Mouse (Mus musculus) brain, embryonic 14.5 days (tissue): ENCODE data around the gene Rxfp3. TPM values are rescaled to one million over a fixed set of nuclear protein-coding genes. Genes with fewer than 3 reads are reported as not detected.
A peak's percentile ranks its signal among the peaks of the same experiment; 100 is the strongest.

Experiments
- DNase-seq: peaks from one replicate; pipeline ENCODE4 v3.0.0-alpha.2; 2011; ENCODE audit warnings: low read depth
- CTCF ChIP-seq: fragments of 200-500 bp; IDR thresholded peaks from 2 replicates; pipeline ENCODE4 v1.5.1; 2012; ENCODE audit warnings: inconsistent platforms, mild to moderate bottlenecking, moderate library complexity, borderline replicate concordance; ENCODE audit not compliant: insufficient read depth, insufficient read length; ENCODE audit errors: extremely low read depth
- POLR2A ChIP-seq: fragments of 200-500 bp; IDR thresholded peaks from 2 replicates; pipeline ENCODE4 v1.6.1; 2012; ENCODE audit warnings: mild to moderate bottlenecking, inconsistent platforms, borderline replicate concordance; ENCODE audit not compliant: poor library complexity, insufficient read depth, insufficient read length, severe bottlenecking; ENCODE audit errors: extremely low read depth
- polyA plus RNA-seq: library from polyadenylated mRNA; depleted of rRNA; stranded (reverse); fragments of >200 nt; gene quantifications from 2 replicates; pipeline ENCODE4 v1.2.3, GENCODE M21; 2012; rRNA removed

Gene Rxfp3
- polyA plus RNA-seq: 1.0 and 2.3 TPM in 2 replicates

- no peak for TF ChIP-seq POLR2A
- TF ChIP-seq CTCF: no peak
- DNase-seq: peak; percentile 21
These were observed at the start of gene Rxfp3 for GRCm38 (mm10) chr15:11037711-11038110. Gene Rxfp3, minus strand, starts transcription at chr15:11037991.

- DNase-seq: no peak
- TF ChIP-seq CTCF (no peak), POLR2A (no peak)
These were observed 47.2 kb upstream of the Rxfp3 start for GRCm38 (mm10) chr15:11084993-11085365.

GRCm38 (mm10) chr15:11084241-11084992 lies 46.6 kb upstream of the Rxfp3 start:
- DNase-seq: peak; percentile 35
- TF ChIP-seq CTCF (no peak), POLR2A (no peak)

- no peak for TF ChIP-seq POLR2A
- no peak for TF ChIP-seq CTCF
- no peak for DNase-seq
These were observed 45.9 kb upstream of the Rxfp3 start for GRCm38 (mm10) chr15:11083678-11084077.

- TF ChIP-seq POLR2A (no peak), CTCF (no peak)
- DNase-seq: peak; percentile 71
These were observed 45.3 kb upstream of the Rxfp3 start for GRCm38 (mm10) chr15:11082961-11083569.

- DNase-seq: no peak
- TF ChIP-seq POLR2A: no peak
- no peak for TF ChIP-seq CTCF
These were observed 38.1 kb upstream of the Rxfp3 start for GRCm38 (mm10) chr15:11075726-11076361.

GRCm38 (mm10) chr15:11067891-11068290 lies 30.1 kb upstream of the Rxfp3 start:
- DNase-seq: no peak
- TF ChIP-seq POLR2A (no peak), CTCF (no peak)

- DNase-seq: peak; percentile 52
- TF ChIP-seq CTCF: no peak
- TF ChIP-seq POLR2A: no peak
These were observed 28.5 kb upstream of the Rxfp3 start for GRCm38 (mm10) chr15:11066299-11066698.

GRCm38 (mm10) chr15:11065528-11066171 lies 27.9 kb upstream of the Rxfp3 start:
- peak; percentile 19 for DNase-seq
- TF ChIP-seq CTCF (no peak), POLR2A (no peak)

GRCm38 (mm10) chr15:11064558-11065411 lies 27.0 kb upstream of the Rxfp3 start, which contains the start of gene Adamts12:
Gene Adamts12, plus strand, starts transcription at chr15:11064790.
- peak; percentile 90 for DNase-seq
- TF ChIP-seq CTCF (no peak), POLR2A (no peak)
